Mouse (Mus musculus) WW6 (cell line): ENCODE results near the gene Zfp383.
"Not testable (repeated sequence)": the region's sequence is repeated elsewhere in the genome, so short reads cannot be mapped to it uniquely, and the experiment has no call there.

Experiments
- DNase-seq: peaks from one replicate; pipeline ENCODE4 v3.0.0-alpha.2; 2013; ENCODE audit warnings: low read depth, low spot score

Gene Zfp383

GRCm38 (mm10) chr7:29938856-29939255 lies 30.8 kb downstream of the Zfp383 start:
- DNase-seq = no peak

GRCm38 (mm10) chr7:29941027-29941426 lies 33.0 kb downstream of the Zfp383 start:
- no peak for DNase-seq

- no peak for DNase-seq
Measured at GRCm38 (mm10) chr7:29942740-29943139, 34.7 kb downstream of the Zfp383 start.

GRCm38 (mm10) chr7:29943720-29944119 lies 35.7 kb downstream of the Zfp383 start:
- no peak for DNase-seq

GRCm38 (mm10) chr7:29944201-29944600 lies 36.2 kb downstream of the Zfp383 start:
- DNase-seq = peak; percentile 46

GRCm38 (mm10) chr7:29953086-29953485 lies 45.1 kb downstream of the Zfp383 start:
- no peak for DNase-seq

- peak; percentile 80 for DNase-seq
Measured at GRCm38 (mm10) chr7:29953513-29954401, 45.7 kb downstream of the Zfp383 start, which contains the start of gene Zfp74. Gene Zfp74 (minus strand): TSS chr7:29954089.

- DNase-seq = peak; percentile 45
Measured at GRCm38 (mm10) chr7:29954731-29955130, 46.7 kb downstream of the Zfp383 start.

GRCm38 (mm10) chr7:29956257-29956656 lies 48.2 kb downstream of the Zfp383 start:
- no peak for DNase-seq

GRCm38 (mm10) chr7:29958125-29958724 lies 50.2 kb downstream of the Zfp383 start:
- no peak for DNase-seq

GRCm38 (mm10) chr7:29959004-29959403 lies 51.0 kb downstream of the Zfp383 start:
- DNase-seq = no peak

- not testable (repeated sequence) for DNase-seq
Measured at GRCm38 (mm10) chr7:29965115-29965810, 57.2 kb downstream of the Zfp383 start.
